Mouse (Mus musculus): ENCODE measurements around the gene Htt. TPM values are rescaled to one million over a fixed set of nuclear protein-coding genes. Genes with fewer than 3 reads are reported as not detected.

Htt gene
- polyA plus RNA-seq, 1 experiment from 2014 or later: 18.7 TPM

DNA sequence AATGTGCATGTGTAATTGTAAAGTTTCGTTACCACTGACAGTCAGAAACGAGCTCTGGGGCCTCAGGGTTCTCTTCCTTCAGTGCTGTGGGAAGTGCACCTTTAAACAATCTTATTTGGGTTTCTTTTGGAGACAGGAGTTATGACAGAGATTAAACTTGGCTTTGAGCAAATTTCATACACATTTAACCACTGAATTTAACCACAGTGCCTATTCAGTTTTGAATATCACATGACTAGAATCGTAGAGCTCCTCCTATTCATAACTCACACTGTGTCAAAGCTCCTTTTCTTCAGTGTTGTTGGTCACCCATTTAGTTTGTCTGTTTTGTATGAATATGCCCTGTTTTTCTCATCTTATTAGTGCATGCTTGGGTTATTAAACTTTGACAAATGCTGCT is 10.3 kb downstream of the Htt start:
- no peak overlapping the region for H3K4me3 ChIP-seq (replicated peaks; ENCODE audit: low read length)
- no peak for ATAC-seq
- no peaks in the 10 kb centered on the region for H3K4me1 ChIP-seq (replicated peaks; ENCODE audit: control insufficient read depth, insufficient read depth, low read length)
- no peaks in the 10 kb centered on the region for H3K9me3 ChIP-seq (ENCODE audit: control insufficient read depth, low read length)
- H3K36me3 ChIP-seq (ENCODE audit: control insufficient read depth, insufficient read depth): no peaks in the 10 kb centered on the region
- no peaks in the 10 kb centered on the region for H3K27me3 ChIP-seq (replicated peaks; ENCODE audit: control insufficient read depth, insufficient read depth, low read length)
- H3K4me2 ChIP-seq (ENCODE audit: low read length): no peak overlapping the region
- H3K27ac ChIP-seq (ENCODE audit: low read length): no peak overlapping the region
- H3K9ac ChIP-seq (replicated peaks; ENCODE audit: low read depth, low read length): no peak overlapping the region
- WGBS: 92% methylated on average over 3 of the region's 3 CpGs

- WGBS: 94% methylated on average over 4 of the region's 4 CpGs
- Histone ChIP-seq H3K36me3 (ENCODE audit: control insufficient read depth, insufficient read depth) (no peaks in the 10 kb centered on the region), H3K4me2 (ENCODE audit: low read length) (no peak overlapping the region), H3K9me3 (ENCODE audit: control insufficient read depth, low read length) (no peaks in the 10 kb centered on the region), H3K4me1 (replicated peaks; ENCODE audit: control insufficient read depth, insufficient read depth, low read length) (no peaks in the 10 kb centered on the region), H3K27ac (ENCODE audit: low read length) (no peak overlapping the region), H3K9ac (replicated peaks; ENCODE audit: low read depth, low read length) (no peak overlapping the region), H3K27me3 (replicated peaks; ENCODE audit: control insufficient read depth, insufficient read depth, low read length) (no peaks in the 10 kb centered on the region), H3K4me3 (replicated peaks; ENCODE audit: low read length) (no peak overlapping the region)
- no peak for ATAC-seq
Measured at GRCm38 (mm10) chr5:34772696-34773245, 11.2 kb downstream of the Htt start.

- Histone ChIP-seq H3K36me3 (ENCODE audit: control insufficient read depth, insufficient read depth) (no peaks in the 10 kb centered on the region), H3K4me2 (ENCODE audit: low read length) (no peak overlapping the region), H3K4me3 (replicated peaks; ENCODE audit: low read length) (no peak overlapping the region), H3K9me3 (ENCODE audit: control insufficient read depth, low read length) (no peaks in the 10 kb centered on the region), H3K27ac (ENCODE audit: low read length) (no peak overlapping the region), H3K27me3 (replicated peaks; ENCODE audit: control insufficient read depth, insufficient read depth, low read length) (no peaks in the 10 kb centered on the region), H3K4me1 (replicated peaks; ENCODE audit: control insufficient read depth, insufficient read depth, low read length) (no peaks in the 10 kb centered on the region), H3K9ac (replicated peaks; ENCODE audit: low read depth, low read length) (no peak overlapping the region)
- ATAC-seq: no peak
- 98% methylated on average over 2 of the region's 2 CpGs for WGBS
Measured at GRCm38 (mm10) chr5:34773392-34773791, 11.9 kb downstream of the Htt start.

DNA sequence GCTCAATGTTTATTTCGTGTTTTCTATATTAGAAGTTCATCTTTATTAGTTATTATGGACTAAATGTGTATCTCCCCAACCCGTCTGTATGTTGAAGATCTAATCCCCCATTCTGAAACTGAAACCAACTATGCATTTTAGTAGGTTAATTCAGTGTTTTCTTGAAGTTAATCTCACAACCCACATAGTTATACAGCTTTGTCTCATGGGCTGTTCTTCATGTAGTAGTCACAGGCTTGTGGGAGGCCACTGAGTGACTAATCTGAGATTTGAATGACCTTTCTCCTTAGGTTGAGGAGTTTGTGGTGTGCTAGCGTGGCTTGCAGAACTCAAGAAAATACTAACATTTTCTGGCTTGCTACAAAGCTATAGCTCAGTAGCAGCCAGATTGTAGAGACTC is 23.5 kb downstream of the Htt start:
- Histone ChIP-seq H3K36me3 (ENCODE audit: control insufficient read depth, insufficient read depth) (peaks cover 2% of the 10 kb centered on the region; the same call in 1 of the 2 replicates), H3K4me3 (replicated peaks; ENCODE audit: low read length) (no peak overlapping the region), H3K27me3 (replicated peaks; ENCODE audit: control insufficient read depth, insufficient read depth, low read length) (no peaks in the 10 kb centered on the region), H3K4me2 (ENCODE audit: low read length) (no peak overlapping the region), H3K9me3 (ENCODE audit: control insufficient read depth, low read length) (no peaks in the 10 kb centered on the region), H3K4me1 (replicated peaks; ENCODE audit: control insufficient read depth, insufficient read depth, low read length) (no peaks in the 10 kb centered on the region), H3K27ac (ENCODE audit: low read length) (no peak overlapping the region), H3K9ac (replicated peaks; ENCODE audit: low read depth, low read length) (no peak overlapping the region)
- ATAC-seq: no peak
- 92% methylated on average over 3 of the region's 3 CpGs for WGBS

- WGBS: 91% methylated on average over 2 of the region's 2 CpGs
- Histone ChIP-seq H3K36me3 (ENCODE audit: control insufficient read depth, insufficient read depth) (peaks cover 6% of the 10 kb centered on the region), H3K27me3 (replicated peaks; ENCODE audit: control insufficient read depth, insufficient read depth, low read length) (no peaks in the 10 kb centered on the region), H3K27ac (ENCODE audit: low read length) (no peak overlapping the region), H3K9me3 (ENCODE audit: control insufficient read depth, low read length) (no peaks in the 10 kb centered on the region), H3K4me1 (replicated peaks; ENCODE audit: control insufficient read depth, insufficient read depth, low read length) (no peaks in the 10 kb centered on the region), H3K4me2 (ENCODE audit: low read length) (no peak overlapping the region), H3K9ac (replicated peaks; ENCODE audit: low read depth, low read length) (no peak overlapping the region), H3K4me3 (replicated peaks; ENCODE audit: low read length) (no peak overlapping the region)
- ATAC-seq: no peak
Measured at GRCm38 (mm10) chr5:34791141-34791540, 29.6 kb downstream of the Htt start.

GRCm38 (mm10) chr5:34800292-34800953 is 38.9 kb downstream of the Htt start:
- Histone ChIP-seq H3K4me1 (replicated peaks; ENCODE audit: control insufficient read depth, insufficient read depth, low read length) (no peaks in the 10 kb centered on the region), H3K9me3 (ENCODE audit: control insufficient read depth, low read length) (no peaks in the 10 kb centered on the region), H3K27ac (ENCODE audit: low read length) (no peak overlapping the region), H3K27me3 (replicated peaks; ENCODE audit: control insufficient read depth, insufficient read depth, low read length) (no peaks in the 10 kb centered on the region), H3K4me2 (ENCODE audit: low read length) (no peak overlapping the region), H3K36me3 (ENCODE audit: control insufficient read depth, insufficient read depth) (peaks cover 24% of the 10 kb centered on the region), H3K4me3 (replicated peaks; ENCODE audit: low read length) (no peak overlapping the region), H3K9ac (replicated peaks; ENCODE audit: low read depth, low read length) (no peak overlapping the region)
- 96% methylated on average over 5 of the region's 5 CpGs for WGBS
- no peak for ATAC-seq

DNA sequence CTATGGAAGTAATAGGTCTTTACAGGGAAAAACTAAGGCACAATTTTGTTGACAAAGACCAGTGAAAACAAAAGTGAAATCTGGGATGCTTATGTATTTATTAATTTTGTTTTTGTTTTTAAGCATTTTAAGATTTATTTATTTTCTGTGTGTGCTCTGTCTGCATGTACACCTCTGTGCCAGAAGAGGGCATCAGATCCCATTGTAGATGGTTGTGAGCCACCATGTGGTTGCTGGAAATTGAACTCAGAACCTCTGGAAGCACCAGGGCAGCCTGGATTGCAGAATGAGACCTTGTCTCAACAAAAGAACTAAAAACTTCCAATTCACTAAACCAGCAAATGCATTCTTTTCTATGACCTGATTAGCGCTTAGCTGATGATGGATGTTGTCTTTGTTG is 44.5 kb downstream of the Htt start:
- peaks cover 24% of the 10 kb centered on the region for H3K36me3 ChIP-seq (ENCODE audit: control insufficient read depth, insufficient read depth)

DNA sequence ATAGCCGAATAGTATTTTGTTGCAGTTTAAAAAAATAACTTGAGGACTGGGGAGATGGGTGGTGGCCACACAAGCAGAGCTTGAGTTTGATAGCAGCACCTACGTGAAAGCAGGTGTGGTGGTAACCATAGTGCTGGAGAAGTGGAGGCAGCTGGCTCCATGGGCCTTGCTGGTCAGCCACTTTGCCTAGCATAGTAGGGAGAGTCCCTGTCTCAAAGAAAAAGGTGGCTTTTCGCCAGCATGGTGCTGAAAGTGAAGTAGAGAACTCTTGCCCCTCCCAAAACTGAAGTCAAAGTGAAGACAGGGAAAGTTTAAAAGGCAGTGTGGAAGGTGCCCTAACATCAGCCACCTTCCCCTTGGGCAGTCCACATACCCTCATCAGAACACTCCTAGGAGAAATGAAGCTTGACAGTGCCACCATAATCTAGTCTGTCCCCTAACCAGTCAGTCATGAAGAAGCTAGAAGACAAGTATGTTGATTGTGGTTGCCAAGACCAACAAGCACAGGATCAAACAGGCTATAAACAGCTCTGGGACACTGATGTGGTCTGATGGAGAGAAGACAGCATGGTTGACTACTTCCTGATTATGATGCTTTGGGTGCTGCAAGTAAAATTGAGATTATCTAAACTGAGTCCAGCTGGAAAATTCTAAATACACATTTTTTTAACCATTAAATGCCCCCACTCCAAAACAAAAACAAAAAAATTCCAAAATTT is 61.0 kb downstream of the Htt start:
- Histone ChIP-seq H3K9me3 (ENCODE audit: control insufficient read depth, low read length) (no peaks in the 10 kb centered on the region), H3K4me3 (replicated peaks; ENCODE audit: low read length) (no peak overlapping the region), H3K27ac (ENCODE audit: low read length) (no peak overlapping the region), H3K36me3 (ENCODE audit: control insufficient read depth, insufficient read depth) (peaks cover 12% of the 10 kb centered on the region), H3K9ac (replicated peaks; ENCODE audit: low read depth, low read length) (no peak overlapping the region), H3K4me1 (replicated peaks; ENCODE audit: control insufficient read depth, insufficient read depth, low read length) (no peaks in the 10 kb centered on the region), H3K27me3 (replicated peaks; ENCODE audit: control insufficient read depth, insufficient read depth, low read length) (no peaks in the 10 kb centered on the region), H3K4me2 (ENCODE audit: low read length) (no peak overlapping the region)
- ATAC-seq: no peak
- WGBS: 95% methylated on average over 3 of the region's 3 CpGs

More for the DNA sequence above, 44.5 kb downstream of the Htt start:
- Histone ChIP-seq H3K9ac (replicated peaks; ENCODE audit: low read depth, low read length) (no peak overlapping the region), H3K4me3 (replicated peaks; ENCODE audit: low read length) (no peak overlapping the region), H3K27ac (ENCODE audit: low read length) (no peak overlapping the region), H3K27me3 (replicated peaks; ENCODE audit: control insufficient read depth, insufficient read depth, low read length) (no peaks in the 10 kb centered on the region), H3K4me2 (ENCODE audit: low read length) (no peak overlapping the region), H3K4me1 (replicated peaks; ENCODE audit: control insufficient read depth, insufficient read depth, low read length) (no peaks in the 10 kb centered on the region), H3K9me3 (ENCODE audit: control insufficient read depth, low read length) (no peaks in the 10 kb centered on the region)
- ATAC-seq: no peak
- 100% methylated on average over 1 of the region's 1 CpGs for WGBS

DNA sequence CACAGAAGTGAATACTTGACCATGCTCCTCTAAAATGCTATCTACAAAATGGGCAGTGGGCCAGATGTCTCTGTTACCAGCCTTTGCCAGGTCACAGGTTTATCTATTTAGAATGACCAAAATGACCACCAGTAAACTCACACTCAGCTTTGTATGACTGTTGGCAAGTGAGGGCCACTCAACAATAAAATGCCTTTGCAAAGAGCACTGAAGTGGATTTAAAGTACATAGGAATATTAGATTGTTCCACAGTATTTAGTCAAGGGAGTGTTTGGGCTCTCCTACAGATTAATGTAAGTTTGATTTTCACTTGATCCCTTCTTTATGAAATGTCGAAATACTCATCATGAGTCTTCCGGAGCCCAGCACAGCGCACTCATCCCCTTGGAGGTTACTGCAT is 92.5 kb downstream of the Htt start:
- ATAC-seq: no peak

More for the DNA sequence above, 92.5 kb downstream of the Htt start:
- Histone ChIP-seq H3K27me3 (replicated peaks; ENCODE audit: control insufficient read depth, insufficient read depth, low read length) (no peaks in the 10 kb centered on the region), H3K4me2 (ENCODE audit: low read length) (no peak overlapping the region), H3K4me3 (replicated peaks; ENCODE audit: low read length) (no peak overlapping the region), H3K9me3 (ENCODE audit: control insufficient read depth, low read length) (no peaks in the 10 kb centered on the region), H3K36me3 (ENCODE audit: control insufficient read depth, insufficient read depth) (peaks cover 18% of the 10 kb centered on the region), H3K9ac (replicated peaks; ENCODE audit: low read depth, low read length) (no peak overlapping the region), H3K27ac (ENCODE audit: low read length) (no peak overlapping the region), H3K4me1 (replicated peaks; ENCODE audit: control insufficient read depth, insufficient read depth, low read length) (no peaks in the 10 kb centered on the region)
- WGBS: 98% methylated on average over 3 of the region's 3 CpGs

All from forebrain, embryonic 16.5 days (tissue).